Mouse (Mus musculus): ENCODE measurements around the gene Olfr462.

Gene Olfr462

DNA sequence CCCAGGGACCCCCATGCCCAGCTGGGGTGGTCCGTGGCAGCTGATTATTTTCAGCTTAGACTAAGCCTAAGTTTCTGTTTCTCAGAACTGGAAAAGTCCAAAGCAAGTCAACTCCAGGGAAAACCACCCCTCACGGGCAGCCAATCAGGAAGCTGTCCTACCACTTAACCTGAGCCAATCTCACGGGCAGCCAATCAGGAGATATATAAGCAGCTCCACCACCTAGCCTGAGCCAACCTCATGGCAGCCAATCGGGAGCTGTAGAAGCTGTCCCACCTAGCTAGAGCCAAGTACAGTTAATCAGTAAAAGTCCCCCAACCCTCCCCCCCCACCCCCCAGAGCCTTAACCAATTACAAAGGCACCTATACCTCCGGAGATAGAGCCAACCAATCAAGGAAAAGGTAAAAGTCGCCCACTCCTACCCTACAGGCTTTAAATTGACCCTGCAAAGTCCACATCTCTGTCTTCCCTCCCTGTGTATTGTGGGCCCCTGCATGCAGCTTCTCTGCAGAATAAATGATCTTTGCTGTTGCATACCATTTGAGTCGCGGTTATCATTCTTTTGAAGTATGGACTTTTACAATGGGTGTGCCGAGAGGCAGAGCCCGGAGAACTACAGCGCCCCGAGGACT is 45.0 kb downstream of the Olfr462 start:
- no peak for DNase-seq

DNA sequence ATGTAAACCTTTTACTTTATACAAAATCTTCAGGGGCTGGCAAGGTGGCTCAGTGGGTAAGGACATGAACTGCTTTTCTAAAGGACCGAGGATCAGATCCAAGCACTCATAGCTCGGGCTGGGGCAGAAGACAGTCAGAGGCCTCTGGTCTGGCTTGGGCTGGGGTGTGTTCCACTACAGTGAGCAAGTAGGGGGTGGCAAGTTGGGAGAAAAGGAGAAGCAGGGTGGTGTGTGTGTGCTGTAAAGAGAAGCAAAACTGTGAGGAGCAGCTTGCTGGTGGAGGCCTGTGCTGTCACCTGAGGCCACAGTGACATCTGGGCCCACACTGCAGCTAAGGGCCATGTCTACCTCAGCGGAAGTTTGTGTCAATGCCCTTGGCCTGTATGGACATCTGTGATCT is 50.6 kb downstream of the Olfr462 start:
- no peak for DNase-seq

DNA sequence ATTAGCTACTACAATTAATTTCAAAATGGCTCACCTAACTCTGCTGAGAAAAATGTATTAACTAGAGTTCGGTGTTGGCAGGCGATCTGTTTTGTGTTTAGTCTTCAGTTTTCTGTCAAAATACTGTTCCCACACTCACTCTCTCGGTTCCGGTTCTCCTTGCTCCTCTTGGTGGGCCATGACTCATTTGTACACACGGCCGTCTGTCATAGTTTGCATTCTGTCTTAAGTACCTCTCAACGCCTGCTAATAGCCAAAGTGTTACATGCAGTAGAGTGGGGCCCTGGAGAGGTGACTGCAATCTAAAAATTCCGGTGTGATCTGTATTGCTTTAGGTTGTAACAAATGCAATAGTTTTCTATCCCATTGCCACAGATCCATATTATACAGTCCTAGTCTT is 51.4 kb downstream of the Olfr462 start:
- DNase-seq = no peak

Data from cerebellum, adult 18-20 months (tissue).